ENCODE assay signal across 14 mouse cellular contexts in the genomic region with DNA sequence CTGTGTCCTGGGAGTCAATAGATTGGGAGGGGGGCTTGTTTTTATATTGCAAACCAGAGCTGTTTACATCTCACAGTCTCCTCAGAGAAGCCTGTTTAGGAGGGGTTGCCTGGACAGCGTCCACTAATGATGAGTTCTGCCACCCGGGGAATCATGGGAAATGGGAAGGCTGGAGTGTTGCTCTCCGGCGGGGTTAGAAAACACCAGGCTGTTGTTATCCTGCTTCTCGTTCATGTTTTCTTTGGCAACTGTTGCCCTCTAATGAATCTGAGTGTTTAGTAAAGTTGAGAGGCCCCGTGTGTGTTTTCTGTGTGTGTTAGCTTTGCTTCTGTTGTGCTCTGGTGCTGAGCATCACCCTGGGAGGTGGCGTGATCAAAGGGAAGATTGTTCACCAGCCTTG. TPM values are rescaled to one million over a fixed set of nuclear protein-coding genes. Genes with fewer than 3 reads are reported as not detected.
DNase-seq lines count a peak whose midpoint lies in the region; ATAC-seq and TF ChIP-seq lines count a peak whose summit lies in the region.
"Had no signal": no experiment of that assay in that cellular context is flagged by ENCODE, and none has a peak within 500 bp of the region (broad histone marks: within the 10 kb centered on the region; RNA-seq: fewer than 3 reads in every experiment).

No protein-coding gene starts in this region.

- H3K4me2 ChIP-seq in intestine, embryonic 14.5 days (ENCODE audit: low read length), result no peak overlapping the region
- H3K4me2 ChIP-seq in intestine, embryonic 16.5 days (ENCODE audit: low read depth, low read length), result no peak overlapping the region
- H3K4me2 ChIP-seq in midbrain, embryonic 16.5 days (ENCODE audit: low read length), result no peak overlapping the region
- H3K4me2 ChIP-seq in midbrain, postnatal 0 days (ENCODE audit: low read depth, low read length, poor library complexity, severe bottlenecking), result no peak overlapping the region
- H3K4me2 ChIP-seq: stomach, embryonic 15.5 days had no signal

- no peak for ATAC-seq in intestine, embryonic 14.5 days (replicated peaks; ENCODE audit: low FRiP score, low TSS enrichment, low read depth)
- ATAC-seq in intestine, embryonic 16.5 days, result no peak
- 0 out of 2 replicates have a peak, but pooled peaks have one; percentile 42 for ATAC-seq in midbrain, embryonic 16.5 days
- no peak for ATAC-seq in midbrain, postnatal 0 days (ENCODE audit: low FRiP score)

- 62% methylated on average over 7 of the region's 7 CpGs for WGBS in intestine, embryonic 14.5 days
- 53% methylated on average over 7 of the region's 7 CpGs for WGBS in intestine, embryonic 16.5 days
- 53% methylated on average over 7 of the region's 7 CpGs for WGBS in midbrain, embryonic 16.5 days
- WGBS in midbrain, postnatal 0 days, result 56% methylated on average over 7 of the region's 7 CpGs

- TF ChIP-seq CTCF in midbrain, postnatal 0 days (IDR thresholded peaks at IDR 0.05), result no peak

- H3K4me3 ChIP-seq in intestine, embryonic 14.5 days (ENCODE audit: low read depth, low read length), result no peak overlapping the region
- no peak overlapping the region for H3K4me3 ChIP-seq in intestine, embryonic 16.5 days (ENCODE audit: low read length)
- no peak overlapping the region for H3K4me3 ChIP-seq in midbrain, embryonic 16.5 days (ENCODE audit: low read depth, low read length)
- no peak overlapping the region for H3K4me3 ChIP-seq in midbrain, postnatal 0 days (ENCODE audit: low read depth, low read length)
- H3K4me3 ChIP-seq: myocyte; stomach, embryonic 15.5 days had no signal

- DNase-seq in intestine, embryonic 14.5 days (ENCODE audit: low spot score), result peak; percentile 40
- no peak for DNase-seq in midbrain, postnatal 0 days (ENCODE audit: low spot score)
- peak; percentile 15 to 55 for DNase-seq in heart, adult 9 months (ENCODE audit: low spot score in 2 of 2)
- no peak for DNase-seq in layer of hippocampus, adult 18-20 months (ENCODE audit: low spot score in 2 of 2)
- DNase-seq in spleen, postnatal 10 days (ENCODE audit: low spot score in 2 of 2), result no peak
- DNase-seq: cerebellum, postnatal 25 days; right cerebral cortex, postnatal 4 days; thymus, postnatal 4 days had no signal

- peaks cover under 1% of the 10 kb centered on the region; the same call in 1 of the 2 replicates for H3K27me3 ChIP-seq in intestine, embryonic 14.5 days (replicated peaks; ENCODE audit: control insufficient read depth, insufficient read depth, low read length)
- 0 out of 2 replicates have a peak, but pooled peaks cover 2% of the 10 kb centered on the region for H3K27me3 ChIP-seq in intestine, embryonic 16.5 days (replicated peaks; ENCODE audit: control insufficient read depth, insufficient read depth, low read length)
- no peaks in the 10 kb centered on the region for H3K27me3 ChIP-seq in midbrain, embryonic 16.5 days (ENCODE audit: control insufficient read depth, insufficient read depth, low read depth, low read length)
- no peaks in the 10 kb centered on the region for H3K27me3 ChIP-seq in midbrain, postnatal 0 days (ENCODE audit: insufficient read depth, low read length)
- H3K27me3 ChIP-seq: stomach, embryonic 15.5 days had no signal

- no peaks in the 10 kb centered on the region for H3K4me1 ChIP-seq in intestine, embryonic 14.5 days (replicated peaks; ENCODE audit: control insufficient read depth, insufficient read depth, low read length)
- no peaks in the 10 kb centered on the region for H3K4me1 ChIP-seq in intestine, embryonic 16.5 days (ENCODE audit: control insufficient read depth, insufficient read depth, low read length)
- H3K4me1 ChIP-seq in midbrain, embryonic 16.5 days (ENCODE audit: control insufficient read depth, insufficient read depth, low read length), result peaks cover 5% of the 10 kb centered on the region
- H3K4me1 ChIP-seq in midbrain, postnatal 0 days (ENCODE audit: insufficient read depth, low read length), result no peaks in the 10 kb centered on the region
- H3K4me1 ChIP-seq: stomach, embryonic 15.5 days had no signal

- H3K9me3 ChIP-seq in intestine, embryonic 14.5 days (ENCODE audit: control insufficient read depth, low read length), result no peaks in the 10 kb centered on the region
- no peaks in the 10 kb centered on the region for H3K9me3 ChIP-seq in intestine, embryonic 16.5 days (ENCODE audit: control insufficient read depth, low read length)
- H3K9me3 ChIP-seq in midbrain, embryonic 16.5 days (replicated peaks; ENCODE audit: control insufficient read depth, low read length, poor library complexity, severe bottlenecking), result no peaks in the 10 kb centered on the region
- H3K9me3 ChIP-seq in midbrain, postnatal 0 days (ENCODE audit: low read length), result no peaks in the 10 kb centered on the region
- H3K9me3 ChIP-seq: stomach, embryonic 15.5 days had no signal

- H3K9ac ChIP-seq in intestine, embryonic 14.5 days (ENCODE audit: low read length), result no peak overlapping the region
- H3K9ac ChIP-seq in intestine, embryonic 16.5 days (ENCODE audit: low read depth, low read length), result no peak overlapping the region
- no peak overlapping the region for H3K9ac ChIP-seq in midbrain, embryonic 16.5 days (ENCODE audit: low read depth, low read length)
- H3K9ac ChIP-seq in midbrain, postnatal 0 days (replicated peaks; ENCODE audit: low read length, poor library complexity, severe bottlenecking), result no peak overlapping the region
- H3K9ac ChIP-seq: stomach, embryonic 15.5 days had no signal

- no peaks in the 10 kb centered on the region for H3K36me3 ChIP-seq in intestine, embryonic 14.5 days (ENCODE audit: control insufficient read depth, insufficient read depth, low read length)
- no peaks in the 10 kb centered on the region for H3K36me3 ChIP-seq in intestine, embryonic 16.5 days (ENCODE audit: control insufficient read depth, insufficient read depth, low read length)
- H3K36me3 ChIP-seq in midbrain, embryonic 16.5 days (ENCODE audit: control insufficient read depth, insufficient read depth, low read length), result no peaks in the 10 kb centered on the region
- H3K36me3 ChIP-seq in midbrain, postnatal 0 days (ENCODE audit: insufficient read depth, low read length), result no peaks in the 10 kb centered on the region
- H3K36me3 ChIP-seq: stomach, embryonic 15.5 days had no signal

- no peak overlapping the region for H3K27ac ChIP-seq in intestine, embryonic 14.5 days (ENCODE audit: low read depth)
- no peak overlapping the region for H3K27ac ChIP-seq in intestine, embryonic 16.5 days (ENCODE audit: low read length)
- no peak overlapping the region for H3K27ac ChIP-seq in midbrain, embryonic 16.5 days (ENCODE audit: low read length)
- no peak overlapping the region for H3K27ac ChIP-seq in midbrain, postnatal 0 days (ENCODE audit: low read depth, low read length)
- H3K27ac ChIP-seq: stomach, embryonic 15.5 days had no signal

RNA-seq across cellular contexts. Expression of a gene that starts 8.7 kb away (rescaled TPM):
- polyA plus RNA-seq in intestine, embryonic 14.5 days (2014; fragmentation: Nextera tagmentation; extraction: Ambion mirVana), result 0.55 and 0.58 TPM in 2 replicates
- 0.06 and 0.12 TPM in 2 replicates for polyA plus RNA-seq in intestine, embryonic 16.5 days (2015; fragmentation: Nextera tagmentation; extraction: Ambion mirVana)
- 0.69 and 0.75 TPM in 2 replicates for polyA plus RNA-seq in midbrain, embryonic 16.5 days (2015; fragmentation: Nextera tagmentation; extraction: Ambion mirVana)
- total RNA-seq in midbrain, postnatal 0 days (2014; rRNA removed), result 7.6 and 8.7 TPM in 2 replicates
- polyA plus RNA-seq in midbrain, postnatal 0 days (2015; fragmentation: Nextera tagmentation; extraction: Ambion mirVana), result 0.45 and 0.54 TPM in 2 replicates
- total RNA-seq in layer of hippocampus, adult 18-20 months (2021), result 1 to 10 TPM; 3.9 to 4.5 TPM
- total RNA-seq: hematopoietic stem cell, adult 5-6 weeks; megakaryocyte, adult 5-6 weeks had no signal

Comparison
In these comparisons a context has a peak if more than half of its experiments do, and no peak if none do; other contexts are left out.
1. DNase-seq: peak in intestine, embryonic 14.5 days (single experiment) and heart, adult 9 months (2 of 2); none in midbrain, postnatal 0 days (single experiment), layer of hippocampus, adult 18-20 months (0 of 2) and spleen, postnatal 10 days (0 of 2).